Comparison of ENCODE assay signal across 11 mouse cellular contexts in genomic region chr4:149891172-149891960, GRCm38 (mm10).
DNase-seq lines count a peak whose midpoint lies in the region; ATAC-seq and TF ChIP-seq lines count a peak whose summit lies in the region.
"Had no signal": no experiment of that assay in that cellular context is flagged by ENCODE, and none has a peak within 500 bp of the region (broad histone marks: within the 10 kb centered on the region; RNA-seq: fewer than 3 reads in every experiment).

No protein-coding gene starts in this region.

- ATAC-seq in kidney, embryonic 16.5 days (ENCODE audit: low FRiP score, low TSS enrichment) = no peak
- ATAC-seq in embryonic facial prominence, embryonic 14.5 days (ENCODE audit: low read depth) = no peak
- ATAC-seq: liver, postnatal 0 days had no signal

- WGBS in heart, adult 2 months = 94% methylated on average over 5 of the region's 5 CpGs
- WGBS in kidney, embryonic 16.5 days = 65% methylated on average over 5 of the region's 5 CpGs
- 70% methylated on average over 5 of the region's 5 CpGs for WGBS in embryonic facial prominence, embryonic 14.5 days
- 97% methylated on average over 5 of the region's 5 CpGs for WGBS in cerebellum, adult 2 months

- TF ChIP-seq POLR2A in heart, adult 2 months (IDR thresholded peaks at IDR 0.05; ENCODE audit: insufficient read depth, low read depth, low read length) = no peak
- no peak for TF ChIP-seq POLR2A in myocyte (IDR thresholded peaks at IDR 0.05; ENCODE audit: insufficient read length, low read depth)
- no peak for TF ChIP-seq POLR2A in cerebellum, adult 2 months (IDR thresholded peaks at IDR 0.05; ENCODE audit: borderline replicate concordance, insufficient read depth, low read length)

- no peak overlapping the region for H3ac ChIP-seq in myocyte (ENCODE audit: control insufficient read depth, insufficient read length)

- peaks cover 26% of the 10 kb centered on the region for H3K4me1 ChIP-seq in heart, adult 2 months (ENCODE audit: control insufficient read depth, insufficient read depth, low read length)
- peaks cover 67% of the 10 kb centered on the region for H3K4me1 ChIP-seq in kidney, embryonic 16.5 days (ENCODE audit: insufficient read depth, low read length)
- peaks cover 62% of the 10 kb centered on the region for H3K4me1 ChIP-seq in embryonic facial prominence, embryonic 14.5 days (ENCODE audit: control insufficient read depth, insufficient read depth, low read length)
- peaks cover 5% of the 10 kb centered on the region; the same call in 1 of the 2 replicates for H3K4me1 ChIP-seq in cerebellum, adult 2 months (ENCODE audit: control insufficient read depth, insufficient read depth, low read length)

- no peaks in the 10 kb centered on the region for H3K36me3 ChIP-seq in heart, adult 2 months (ENCODE audit: control insufficient read depth, insufficient read depth, low read length)
- no peaks in the 10 kb centered on the region for H3K36me3 ChIP-seq in kidney, embryonic 16.5 days (ENCODE audit: insufficient read depth, low read length)
- no peaks in the 10 kb centered on the region for H3K36me3 ChIP-seq in embryonic facial prominence, embryonic 14.5 days (ENCODE audit: control insufficient read depth, insufficient read depth, low read length)
- H3K36me3 ChIP-seq in myocyte (ENCODE audit: control insufficient read depth, insufficient read depth) = no peaks in the 10 kb centered on the region
- H3K36me3 ChIP-seq: midbrain, embryonic 10.5 days had no signal

- no peaks in the 10 kb centered on the region for H3K27me3 ChIP-seq in heart, adult 2 months (ENCODE audit: control insufficient read depth, insufficient read depth, low read length)
- H3K27me3 ChIP-seq in kidney, embryonic 16.5 days (ENCODE audit: insufficient read depth, low read length) = no peaks in the 10 kb centered on the region
- H3K27me3 ChIP-seq in embryonic facial prominence, embryonic 14.5 days (replicated peaks; ENCODE audit: control insufficient read depth, insufficient read depth, low read length) = no peaks in the 10 kb centered on the region
- no peaks in the 10 kb centered on the region for H3K27me3 ChIP-seq in myocyte (ENCODE audit: control insufficient read depth, insufficient read depth, insufficient read length)
- H3K27me3 ChIP-seq in cerebellum, adult 2 months (ENCODE audit: control insufficient read depth, insufficient read depth, low read length) = no peaks in the 10 kb centered on the region

- H3K27ac ChIP-seq in heart, adult 2 months = peak overlapping the region; percentile 73
- H3K27ac ChIP-seq in kidney, embryonic 16.5 days (ENCODE audit: low read length) = peak overlapping the region; percentile 97
- peak overlapping the region; percentile 77 for H3K27ac ChIP-seq in embryonic facial prominence, embryonic 14.5 days (replicated peaks; ENCODE audit: low read depth, low read length)
- no peak overlapping the region for H3K27ac ChIP-seq in cerebellum, adult 2 months (ENCODE audit: insufficient read depth, low read length)

- no peak for TF ChIP-seq CTCF in heart, adult 2 months (IDR thresholded peaks at IDR 0.05)
- no peak for TF ChIP-seq CTCF in cerebellum, adult 2 months (IDR thresholded peaks at IDR 0.05; ENCODE audit: borderline replicate concordance, insufficient read depth, low read depth, low read length)

- no peak overlapping the region for H3K4me2 ChIP-seq in kidney, embryonic 16.5 days (replicated peaks; ENCODE audit: low read depth, low read length)
- no peak overlapping the region for H3K4me2 ChIP-seq in embryonic facial prominence, embryonic 14.5 days (ENCODE audit: low read depth, low read length)
- peak overlapping the region; percentile 54 for H3K4me2 ChIP-seq in myocyte (ENCODE audit: low read depth)

- no peaks in the 10 kb centered on the region for H3K79me2 ChIP-seq in heart, adult 2 months (replicated peaks; ENCODE audit: control insufficient read depth, insufficient read depth, low read length)
- no peaks in the 10 kb centered on the region for H3K79me2 ChIP-seq in myocyte (ENCODE audit: control insufficient read depth, insufficient read depth)

- no peak overlapping the region for H3K4me3 ChIP-seq in heart, adult 2 months
- no peak overlapping the region for H3K4me3 ChIP-seq in kidney, embryonic 16.5 days (ENCODE audit: low read length)
- H3K4me3 ChIP-seq in embryonic facial prominence, embryonic 14.5 days (ENCODE audit: low read depth, low read length) = no peak overlapping the region
- H3K4me3 ChIP-seq in myocyte = no peak overlapping the region
- H3K4me3 ChIP-seq in cerebellum, adult 2 months (replicated peaks; ENCODE audit: insufficient read depth, low read depth, low read length) = no peak overlapping the region
- H3K4me3 ChIP-seq: midbrain, embryonic 10.5 days had no signal

- intact Hi-C loops in heart, adult 2 months (cut with DNase I) = loop anchor here (2.0 kb wide), 1 partner anchor 45 kb away; no protein-coding TSS in a partner anchor

- no peaks in the 10 kb centered on the region for H3K9me3 ChIP-seq in kidney, embryonic 16.5 days (ENCODE audit: low read length)
- H3K9me3 ChIP-seq in embryonic facial prominence, embryonic 14.5 days (ENCODE audit: control insufficient read depth, low read length) = no peaks in the 10 kb centered on the region
- H3K9me3 ChIP-seq: midbrain, embryonic 10.5 days had no signal

- H3K9ac ChIP-seq in heart, adult 2 months (ENCODE audit: low read depth, low read length) = no peak overlapping the region
- H3K9ac ChIP-seq in kidney, embryonic 16.5 days (replicated peaks; ENCODE audit: low read length) = no peak overlapping the region
- H3K9ac ChIP-seq in embryonic facial prominence, embryonic 14.5 days (ENCODE audit: low read depth, low read length) = no peak overlapping the region
- H3K9ac ChIP-seq: liver, postnatal 0 days had no signal

- DNase-seq in heart, adult 2 months = no peak
- no peak for DNase-seq in heart, adult 8-10 months (ENCODE audit: low spot score)
- DNase-seq in kidney, postnatal 36 days = no peak
- no peak for DNase-seq in embryonic facial prominence, embryonic 14.5 days (ENCODE audit: low spot score)
- DNase-seq in urinary bladder, postnatal 4 days (ENCODE audit: low spot score in 2 of 2) = no peak
- no peak for DNase-seq in cerebellum, adult 2 months
- DNase-seq: liver, postnatal 0 days; thymus, adult 2 months had no signal

- TF ChIP-seq EP300 in heart, adult 2 months (IDR thresholded peaks at IDR 0.05; ENCODE audit: insufficient read depth, low read depth, low read length) = no peak

TF ChIP-seq in myocyte, 11 proteins besides CTCF, POLR2A, EP300 and RAD21:
- no peak for TF ChIP-seq TCF3 (IDR thresholded peaks at IDR 0.05; ENCODE audit: insufficient read length, low read depth)
- no peak for TF ChIP-seq SRF (IDR thresholded peaks at IDR 0.05; ENCODE audit: control insufficient read depth, insufficient read length, low read depth)
- no peak for TF ChIP-seq MAX (IDR thresholded peaks at IDR 0.05; ENCODE audit: low read depth)
- no peak for TF ChIP-seq E2F4 (IDR thresholded peaks at IDR 0.05; ENCODE audit: insufficient read depth)
- no peak for TF ChIP-seq CEBPB (IDR thresholded peaks at IDR 0.05; ENCODE audit: insufficient read depth, poor library complexity, severe bottlenecking)
- TF ChIP-seq MYOG (IDR thresholded peaks at IDR 0.05; ENCODE audit: control insufficient read depth in 1 of 3, insufficient read depth in 1 of 3, insufficient read length in 2 of 3, low read depth in 2 of 3) = no peak
- TF ChIP-seq TCF12 (IDR thresholded peaks at IDR 0.05; ENCODE audit: insufficient read depth, poor library complexity, severe bottlenecking) = no peak
- TF ChIP-seq USF1 (IDR thresholded peaks at IDR 0.05; ENCODE audit: low read depth) = no peak
